Mouse (Mus musculus): ENCODE data around the gene Ier5. TPM values are rescaled to one million over a fixed set of nuclear protein-coding genes. Genes with fewer than 3 reads are reported as not detected.

Ier5 gene
- total RNA-seq, 2 experiments from 2014 or later, result 26.1 to 26.6 TPM

GRCm38 (mm10) chr1:155098486-155099279, 753 bp downstream of the Ier5 start:
- DNase-seq, result peak; percentile 68

- DNase-seq, result peak; percentile 50
These were observed 1.4 kb downstream of the Ier5 start for GRCm38 (mm10) chr1:155097931-155098485.

GRCm38 (mm10) chr1:155097354-155097753, 2.1 kb downstream of the Ier5 start:
- DNase-seq, result no peak

DNA sequence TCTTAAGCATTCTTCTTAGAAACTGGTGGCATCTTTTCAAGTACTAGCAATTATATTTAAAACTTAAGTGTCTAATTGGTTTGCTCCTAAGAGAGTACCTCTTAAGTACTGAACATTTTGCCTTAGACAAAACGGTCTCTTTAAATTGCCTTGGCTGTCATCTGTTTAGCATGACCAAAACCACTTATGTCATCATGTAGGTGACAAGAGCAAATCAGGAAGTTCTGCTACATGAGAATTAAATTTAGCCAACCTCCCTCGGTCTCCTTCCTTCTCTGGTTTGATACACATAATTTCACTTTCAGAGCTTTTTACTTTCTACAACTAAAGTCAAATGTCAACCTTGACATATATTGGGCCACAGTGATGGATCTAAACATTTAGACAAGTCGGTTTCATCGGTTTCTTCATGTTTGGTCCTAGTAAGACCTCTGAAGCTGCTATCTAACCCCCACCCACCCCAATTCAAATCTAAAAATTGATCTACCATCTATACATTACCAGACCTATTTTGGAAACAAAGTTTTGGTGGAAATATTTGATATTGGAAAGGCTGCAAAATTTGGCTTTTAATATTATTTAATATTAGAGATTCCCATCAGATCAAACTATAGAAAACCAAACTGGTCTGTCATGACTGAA, 2.7 kb downstream of the Ier5 start:
- DNase-seq, result no peak

DNA sequence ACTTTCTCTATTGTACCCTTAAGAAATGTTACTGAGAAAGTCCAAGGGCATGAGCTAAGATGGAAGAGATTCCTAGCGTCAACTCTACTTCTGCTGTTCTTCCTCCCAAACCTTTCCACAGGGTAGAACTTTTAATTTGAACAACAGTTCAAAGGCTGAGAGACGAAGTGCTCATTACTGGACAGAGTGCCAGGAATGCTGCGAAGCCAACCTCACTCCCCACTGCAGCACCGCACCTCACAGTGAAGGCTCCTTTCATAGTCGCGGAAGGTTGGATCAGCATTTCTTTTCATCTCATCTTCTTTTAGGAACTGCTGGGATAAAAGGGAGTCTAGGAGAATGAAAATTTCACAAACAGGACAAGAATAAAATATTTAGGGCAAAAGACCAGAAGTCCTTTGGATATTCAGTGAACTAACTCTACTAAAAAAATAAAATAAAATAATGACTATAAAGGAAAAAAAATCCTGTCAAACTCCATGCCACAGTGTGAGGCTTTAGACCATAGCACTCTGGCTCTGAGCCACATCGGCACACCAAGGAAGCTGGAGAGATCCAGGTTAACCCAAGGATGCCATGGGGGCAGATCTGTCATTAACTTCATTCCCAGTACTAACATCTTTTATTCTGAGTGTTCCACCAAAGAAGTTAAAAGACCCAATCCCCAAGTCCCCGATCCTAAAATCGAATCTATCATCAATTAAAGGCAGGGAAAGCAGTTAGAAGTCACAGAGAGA, 5.3 kb downstream of the Ier5 start:
- DNase-seq, result no peak

DNA sequence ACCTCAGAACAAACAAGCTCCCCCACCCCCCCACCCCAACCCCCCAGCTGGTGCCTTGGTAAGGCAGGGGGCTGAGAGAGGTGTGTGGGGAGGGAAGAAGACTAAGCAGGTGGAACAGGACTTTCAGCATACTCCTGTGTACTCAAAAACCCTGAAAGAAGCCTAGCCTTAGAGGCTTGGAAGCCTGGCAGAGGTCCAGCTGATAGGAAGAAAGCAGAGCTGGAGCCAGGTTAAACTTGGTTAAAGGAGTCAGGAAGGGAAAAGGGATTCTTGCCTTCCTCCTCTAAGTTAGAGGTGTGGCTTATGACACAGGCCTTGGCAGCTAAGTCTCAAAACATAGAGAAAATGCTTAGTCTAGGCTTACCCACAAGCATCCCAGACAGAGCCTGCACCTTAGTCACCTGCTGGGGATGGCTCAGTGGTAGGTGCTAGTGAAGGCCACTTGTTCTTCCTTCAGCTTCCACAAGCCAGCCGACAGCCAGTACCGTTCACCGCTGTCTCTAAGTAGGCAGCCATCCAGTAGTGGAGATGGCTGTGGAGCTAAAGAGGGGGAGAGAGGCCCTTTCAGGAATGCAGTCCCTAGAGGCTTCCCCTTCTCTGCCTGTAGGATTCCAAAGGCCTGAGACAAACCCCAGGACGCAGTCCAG, 6.2 kb downstream of the Ier5 start:
- peak; percentile 68 for DNase-seq

- peak; percentile 81 for DNase-seq
These were observed 7.3 kb downstream of the Ier5 start for GRCm38 (mm10) chr1:155091842-155092800.

GRCm38 (mm10) chr1:155091374-155091841, 8.0 kb downstream of the Ier5 start:
- DNase-seq, result peak; percentile 35

DNA sequence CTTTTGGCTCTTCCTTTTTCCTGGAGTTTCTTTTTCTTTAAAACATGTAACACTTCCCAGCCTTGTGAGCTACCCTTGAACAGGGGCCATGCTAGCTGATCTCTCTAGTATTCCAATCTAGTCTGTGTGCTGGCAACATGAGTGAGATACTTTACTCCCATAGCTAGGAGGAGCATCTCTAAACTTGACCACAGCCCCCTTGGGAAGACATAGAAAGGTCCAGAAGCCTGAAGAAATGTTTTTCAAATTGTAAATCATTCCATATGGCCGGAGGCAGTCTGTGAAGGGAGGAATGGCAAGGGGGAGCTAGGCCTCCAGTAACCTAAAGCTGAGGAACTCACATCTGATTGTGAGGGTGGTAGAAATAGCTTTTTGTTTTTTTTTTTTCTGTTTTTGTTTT, 8.7 kb downstream of the Ier5 start:
- no peak for DNase-seq

GRCm38 (mm10) chr1:155090327-155090726, 9.1 kb downstream of the Ier5 start:
- DNase-seq, result no peak

DNA sequence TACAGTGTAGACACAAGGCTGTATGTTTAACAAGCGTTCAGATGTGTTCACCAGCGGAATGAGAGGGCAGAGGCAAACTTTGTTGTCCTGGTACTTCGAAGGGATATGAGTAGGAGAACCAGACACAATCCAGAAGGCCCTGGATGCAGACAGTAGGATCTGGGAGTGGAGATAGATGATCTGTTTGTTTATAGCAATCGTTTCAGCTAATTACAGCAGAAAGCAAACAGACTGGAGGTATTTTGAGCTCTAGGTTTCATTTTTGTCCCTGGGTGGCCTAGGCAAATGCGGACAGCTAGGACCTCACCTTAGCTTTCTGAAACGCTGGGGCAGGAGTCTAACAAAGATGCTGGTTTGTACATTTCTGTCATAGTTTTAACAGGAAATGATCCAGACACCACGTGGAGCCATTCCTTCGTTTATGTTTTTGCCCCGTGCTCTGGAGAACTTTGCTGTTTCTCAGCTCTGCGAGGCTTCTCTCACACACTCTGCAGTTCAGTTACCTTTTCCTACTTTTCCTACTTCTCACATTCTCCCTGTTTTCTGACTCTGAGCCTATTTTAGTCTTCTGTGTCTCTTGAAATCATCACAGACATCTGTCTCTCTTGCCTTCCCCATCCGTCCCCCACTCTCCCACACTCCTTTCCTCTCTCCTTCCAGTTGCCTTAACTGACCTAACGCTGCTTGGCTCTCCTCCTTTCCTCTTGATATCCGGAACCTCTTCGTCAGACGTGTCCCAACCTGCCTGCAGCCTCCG, 10.4 kb downstream of the Ier5 start:
- DNase-seq, result no peak

- no peak for DNase-seq
These were observed 11.4 kb downstream of the Ier5 start for GRCm38 (mm10) chr1:155088046-155088445.

DNA sequence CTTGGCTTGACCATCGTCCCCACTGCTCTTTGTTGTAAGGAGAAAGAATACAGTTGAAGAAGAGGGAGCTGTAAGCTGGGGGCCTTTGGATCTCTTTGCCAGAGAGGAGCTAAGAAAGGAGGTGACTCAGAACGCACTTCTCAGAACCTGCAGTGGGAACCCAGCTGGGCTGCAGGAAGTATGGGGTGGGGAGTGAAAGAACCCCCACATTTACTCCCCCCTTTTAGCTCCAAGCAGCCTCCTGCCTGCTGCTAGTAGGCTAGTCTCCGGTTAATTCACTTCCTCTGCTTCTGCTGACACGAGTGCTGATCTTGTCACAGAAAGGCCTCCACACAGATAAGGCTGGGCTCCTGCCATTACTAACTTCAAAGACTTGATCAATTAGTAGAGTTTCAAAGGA, 12.5 kb downstream of the Ier5 start:
- DNase-seq, result no peak

GRCm38 (mm10) chr1:155086416-155086815, 13.0 kb downstream of the Ier5 start:
- no peak for DNase-seq

- DNase-seq, result no peak
These were observed 14.6 kb downstream of the Ier5 start for GRCm38 (mm10) chr1:155084839-155085238.

GRCm38 (mm10) chr1:155083271-155084265, 15.9 kb downstream of the Ier5 start:
- peak; percentile 98 for DNase-seq

- peak; percentile 64 for DNase-seq
These were observed 16.5 kb downstream of the Ier5 start for GRCm38 (mm10) chr1:155082965-155083268.

- no peak for DNase-seq
These were observed 17.1 kb downstream of the Ier5 start for GRCm38 (mm10) chr1:155082158-155082964.

Measured in heart, postnatal 4 days (tissue).